Mouse (Mus musculus) lung, postnatal 0 days (tissue): ENCODE measurements at regions not wholly inside any gene's neighbourhood (a gene's known extent, or its start where the extent isn't known, plus 50 kb on each side); places are given as distances from the start of the nearest gene placed in this dataset.

Source experiments
- ATAC-seq: fragments of 200-750 bp; cut with Nextera tagmentation; 2 replicates; pipeline ENCODE4 v1.8.0; 2017; ENCODE audit warnings: moderate library complexity
- DNase-seq: peaks from one replicate; pipeline ENCODE4 v3.0.0-alpha.2; 2016; ENCODE audit warnings: low spot score
- H3K27ac ChIP-seq: fragments of 300-500 bp; sonication (generic); 2 replicates; pipeline ENCODE4 v1.5.1; 2014; ENCODE audit warnings: antibody characterized with exemption, mild to moderate bottlenecking, low read length, mixed read lengths
- H3K27me3 ChIP-seq: fragments of 300-500 bp; sonication (generic); replicated peaks from 2 replicates; pipeline ENCODE4 v1.6.1; 2014; ENCODE audit warnings: low read length, mixed read lengths; ENCODE audit not compliant: insufficient read depth
- H3K36me3 ChIP-seq: fragments of 300-500 bp; sonication (generic); 2 replicates; pipeline ENCODE4 v1.6.1; 2014; ENCODE audit warnings: low read length, mixed read lengths; ENCODE audit not compliant: insufficient read depth
- H3K4me1 ChIP-seq: fragments of 300-500 bp; sonication (generic); 2 replicates; pipeline ENCODE4 v1.6.1; 2014; ENCODE audit warnings: antibody characterized with exemption, low read depth, low read length, mixed read lengths; ENCODE audit not compliant: insufficient read depth
- H3K4me2 ChIP-seq: fragments of 300-500 bp; sonication (generic); replicated peaks from 2 replicates; pipeline ENCODE4 v1.6.1; 2014; ENCODE audit warnings: low read depth, mild to moderate bottlenecking, low read length, moderate library complexity, mixed read lengths
- H3K4me3 ChIP-seq: fragments of 300-500 bp; sonication (generic); 2 replicates; pipeline ENCODE4 v1.5.1; 2014; ENCODE audit warnings: low read depth, low read length
- H3K9ac ChIP-seq: fragments of 300-500 bp; sonication (generic); replicated peaks from 2 replicates; pipeline ENCODE4 v1.6.1; 2014; ENCODE audit warnings: low read depth, mild to moderate bottlenecking
- H3K9me3 ChIP-seq: fragments of 300-500 bp; sonication (generic); 2 replicates; pipeline ENCODE4 v1.6.1; 2016; ENCODE audit warnings: low read length, mixed read lengths
- CTCF ChIP-seq: IDR thresholded peaks from 2 replicates; pipeline ENCODE4 v1.5.1; 2016; ENCODE audit warnings: antibody characterized with exemption, mild to moderate bottlenecking
- EP300 ChIP-seq: IDR thresholded peaks from 2 replicates; pipeline ENCODE4 v1.6.1; 2016; ENCODE audit warnings: antibody characterized with exemption, mild to moderate bottlenecking, control low read depth
- WGBS: fragments of 180-500 bp; shearing (Covaris S2); extraction: QIAGEN DNeasy Blood & Tissue Kit; methylation state at CpG from one replicate; pipeline ENCODE4 v1.1.7; 2014; 5-methylcytosine and 5-hydroxymethylcytosine counted together

GRCm38 (mm10) chr13:97309411-97309810 lies 68.5 kb downstream of the Enc1 start:
- H3K4me1 ChIP-seq: no peaks in the 10 kb centered on the region
- H3K9ac ChIP-seq: no peak overlapping the region
- no peak for ATAC-seq

GRCm38 (mm10) chr13:97308431-97308830 lies 67.5 kb downstream of the Enc1 start:
- Histone ChIP-seq H3K4me2 (no peak overlapping the region), H3K36me3 (no peaks in the 10 kb centered on the region), H3K4me1 (no peaks in the 10 kb centered on the region), H3K4me3 (no peak overlapping the region), H3K27ac (no peak overlapping the region), H3K9me3 (no peaks in the 10 kb centered on the region), H3K9ac (no peak overlapping the region), H3K27me3 (no peaks in the 10 kb centered on the region)
- 96% methylated on average over 2 of the region's 2 CpGs for WGBS
- no peak for TF ChIP-seq EP300
- no peak for TF ChIP-seq CTCF
- no peak for DNase-seq
- ATAC-seq: no peak

More at GRCm38 (mm10) chr13:97309411-97309810, 68.5 kb downstream of the Enc1 start:
- Histone ChIP-seq H3K4me2 (no peak overlapping the region), H3K9me3 (no peaks in the 10 kb centered on the region), H3K4me3 (no peak overlapping the region), H3K27me3 (no peaks in the 10 kb centered on the region), H3K27ac (no peak overlapping the region), H3K36me3 (no peaks in the 10 kb centered on the region)
- no peak for DNase-seq
- TF ChIP-seq CTCF (no peak), EP300 (no peak)
- 60% methylated on average over 3 of the region's 3 CpGs for WGBS
